Mouse (Mus musculus) midbrain, embryonic 16.5 days (tissue): ENCODE data around the gene Larp6. TPM values are rescaled to one million over a fixed set of nuclear protein-coding genes. Genes with fewer than 3 reads are reported as not detected.

Experiments used
- ATAC-seq: fragments of 200-750 bp; cut with Nextera tagmentation; 2 replicates; pipeline ENCODE4 v1.8.0; 2017; ENCODE audit warnings: moderate TSS enrichment
- H3K27ac ChIP-seq: fragments of 300-500 bp; sonication (generic); 2 replicates; pipeline ENCODE4 v1.5.1; 2014; ENCODE audit warnings: mild to moderate bottlenecking, low read length, mixed read lengths
- H3K27me3 ChIP-seq: fragments of 300-500 bp; sonication (generic); 2 replicates; pipeline ENCODE4 v1.6.1; 2014; ENCODE audit warnings: low read depth, low read length, mixed read lengths; ENCODE audit not compliant: control insufficient read depth, insufficient read depth
- H3K36me3 ChIP-seq: fragments of 300-500 bp; sonication (generic); 2 replicates; pipeline ENCODE4 v1.6.1; 2014; ENCODE audit warnings: mild to moderate bottlenecking, low read length, moderate library complexity, mixed read lengths; ENCODE audit not compliant: control insufficient read depth, insufficient read depth
- H3K4me1 ChIP-seq: fragments of 300-500 bp; sonication (generic); 2 replicates; pipeline ENCODE4 v1.6.1; 2014; ENCODE audit warnings: mild to moderate bottlenecking, low read length, mixed read lengths; ENCODE audit not compliant: control insufficient read depth, insufficient read depth
- H3K4me2 ChIP-seq: fragments of 300-500 bp; sonication (generic); 2 replicates; pipeline ENCODE4 v1.6.1; 2014; ENCODE audit warnings: mild to moderate bottlenecking, low read length, mixed read lengths
- H3K4me3 ChIP-seq: fragments of 300-500 bp; sonication (generic); 2 replicates; pipeline ENCODE4 v1.5.1; 2014; ENCODE audit warnings: low read depth, mild to moderate bottlenecking, low read length, moderate library complexity, mixed read lengths
- H3K9ac ChIP-seq: fragments of 300-500 bp; sonication (generic); 2 replicates; pipeline ENCODE4 v1.6.1; 2014; ENCODE audit warnings: low read depth, low read length, mixed read lengths
- H3K9me3 ChIP-seq: fragments of 300-500 bp; sonication (generic); replicated peaks from 2 replicates; pipeline ENCODE4 v1.6.1; 2014; ENCODE audit warnings: mild to moderate bottlenecking, low read length, mixed read lengths; ENCODE audit not compliant: control insufficient read depth, poor library complexity, severe bottlenecking
- WGBS: fragments of 180-500 bp; shearing (Covaris S2); extraction: QIAGEN DNeasy Blood & Tissue Kit; methylation state at CpG from one replicate; pipeline ENCODE4 v1.1.7; 2014; 5-methylcytosine and 5-hydroxymethylcytosine counted together
- polyA plus RNA-seq: library from polyadenylated mRNA; unstranded; fragments of >200 nt; fragmentation: Nextera tagmentation; extraction: Ambion mirVana; gene quantifications from 2 replicates; pipeline ENCODE4 v1.2.1, GENCODE M21; 2015

Gene Larp6
- polyA plus RNA-seq, 1 experiment from 2014 or later: 22.9 TPM

DNA sequence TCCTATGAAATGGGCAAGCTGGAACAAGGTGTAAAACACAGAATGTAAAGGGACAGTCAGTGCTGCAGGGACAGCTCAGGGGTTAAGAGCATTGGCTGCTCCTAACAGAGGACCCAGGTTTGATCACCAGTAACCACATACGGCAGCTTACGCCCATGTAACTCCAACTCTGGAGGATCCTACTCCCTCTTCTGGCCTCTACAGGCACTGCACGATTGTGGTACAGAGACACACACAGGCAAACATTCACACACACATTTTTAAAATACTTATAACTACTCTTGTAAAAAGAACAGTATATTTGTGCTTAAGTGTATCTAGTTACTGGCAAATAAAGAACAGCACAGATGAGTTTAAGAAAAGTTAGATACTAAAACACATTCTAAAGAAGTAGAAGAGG is 31.8 kb upstream of the Larp6 start:
- peaks cover 42% of the 10 kb centered on the region for H3K36me3 ChIP-seq
- 90% methylated on average over 3 of the region's 3 CpGs for WGBS

DNA sequence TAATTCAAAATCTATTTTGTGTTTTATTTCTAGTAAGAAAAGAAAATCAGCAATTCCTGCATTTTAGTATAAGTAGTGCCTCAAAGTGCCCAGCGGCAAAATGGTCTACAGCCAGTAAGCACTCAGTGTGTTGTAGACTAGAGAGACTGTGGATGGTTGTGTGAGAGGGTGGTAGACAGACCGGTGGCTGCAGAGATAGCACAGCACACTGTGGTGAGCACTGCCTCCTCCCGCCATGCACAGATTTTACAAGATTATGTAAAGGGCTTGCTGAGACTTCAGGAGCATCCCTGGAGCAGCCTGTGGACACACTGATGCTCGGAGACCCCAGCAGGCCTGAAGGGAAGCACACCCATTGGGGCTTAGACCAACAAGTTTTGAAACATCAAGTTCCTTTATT is 30.0 kb upstream of the Larp6 start:
- H3K4me3 ChIP-seq: no peak overlapping the region
- no peaks in the 10 kb centered on the region for H3K27me3 ChIP-seq
- H3K9me3 ChIP-seq: no peaks in the 10 kb centered on the region
- H3K4me2 ChIP-seq: no peak overlapping the region
- 92% methylated on average over 4 of the region's 4 CpGs for WGBS
- peaks cover 33% of the 10 kb centered on the region for H3K36me3 ChIP-seq
- H3K4me1 ChIP-seq: peaks cover 20% of the 10 kb centered on the region
- ATAC-seq: no peak
- H3K9ac ChIP-seq: no peak overlapping the region
- no peak overlapping the region for H3K27ac ChIP-seq

More for the DNA sequence above, 31.8 kb upstream of the Larp6 start:
- Histone ChIP-seq H3K4me2 (no peak overlapping the region), H3K27ac (no peak overlapping the region), H3K9me3 (no peaks in the 10 kb centered on the region), H3K9ac (no peak overlapping the region), H3K4me3 (no peak overlapping the region), H3K27me3 (no peaks in the 10 kb centered on the region), H3K4me1 (peaks cover 15% of the 10 kb centered on the region)
- no peak for ATAC-seq

- Histone ChIP-seq H3K4me2 (peak overlapping the region; percentile 66), H3K9ac (peak overlapping the region; percentile 64), H3K27me3 (no peaks in the 10 kb centered on the region), H3K4me3 (peak overlapping the region; percentile 57), H3K9me3 (no peaks in the 10 kb centered on the region), H3K36me3 (peaks cover 9% of the 10 kb centered on the region), H3K27ac (peak overlapping the region; percentile 98), H3K4me1 (peaks cover 23% of the 10 kb centered on the region)
- peak; percentile 86 for ATAC-seq
- 0% methylated on average over 7 of the region's 7 CpGs for WGBS
Observed at GRCm38 (mm10) chr9:60687415-60687814, 25.4 kb upstream of the Larp6 start.

DNA sequence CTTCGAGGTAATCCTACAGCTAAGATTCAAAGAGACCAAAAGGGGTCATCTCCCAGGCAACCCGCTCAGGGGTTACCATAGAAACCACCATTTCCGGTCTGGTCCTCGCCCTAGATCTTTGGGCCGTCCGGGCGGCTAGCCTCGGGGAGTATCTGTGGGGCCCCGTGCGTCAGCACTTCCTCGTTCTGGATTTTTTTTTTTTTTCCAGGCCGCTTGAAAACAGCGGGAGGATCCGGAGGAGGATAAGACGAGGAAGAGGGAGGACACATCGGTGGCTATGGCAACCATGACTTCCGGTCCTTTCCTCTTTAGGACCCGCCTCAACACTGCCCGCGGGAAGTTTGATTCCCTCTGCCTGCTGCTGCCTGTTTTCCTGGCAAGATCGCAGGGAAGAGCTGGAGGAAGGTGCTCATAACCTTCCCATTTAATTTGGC is 24.9 kb upstream of the Larp6 start, which contains the start of gene Lrrc49:
Gene Lrrc49 (minus strand): TSS at position 268 of the 434 bp plus-strand sequence.
- H3K4me2 ChIP-seq: peak within 1 kb of the TSS; percentile 66
- H3K27ac ChIP-seq: peak within 1 kb of the TSS; percentile 98
- peaks cover 6% of the 10 kb centered on the region; the same call in 1 of the 2 replicates for H3K36me3 ChIP-seq
- H3K9ac ChIP-seq: peak within 1 kb of the TSS; percentile 64
- under 1% methylated on average over 20 of the region's 21 CpGs for WGBS
- H3K9me3 ChIP-seq: no peaks in the 10 kb centered on the region
- peaks cover 23% of the 10 kb centered on the region for H3K4me1 ChIP-seq
- peak; percentile 97 for ATAC-seq
- peak within 1 kb of the TSS; percentile 57 for H3K4me3 ChIP-seq
- H3K27me3 ChIP-seq: no peaks in the 10 kb centered on the region

GRCm38 (mm10) chr9:60692624-60693023 is 20.2 kb upstream of the Larp6 start:
- H3K27ac ChIP-seq: no peak overlapping the region
- no peaks in the 10 kb centered on the region for H3K27me3 ChIP-seq
- WGBS: 75% methylated on average over 4 of the region's 4 CpGs
- no peak overlapping the region for H3K4me3 ChIP-seq
- no peak overlapping the region for H3K4me2 ChIP-seq
- no peaks in the 10 kb centered on the region for H3K36me3 ChIP-seq
- ATAC-seq: no peak
- H3K9ac ChIP-seq: no peak overlapping the region
- H3K4me1 ChIP-seq: peaks cover 4% of the 10 kb centered on the region
- no peaks in the 10 kb centered on the region for H3K9me3 ChIP-seq

DNA sequence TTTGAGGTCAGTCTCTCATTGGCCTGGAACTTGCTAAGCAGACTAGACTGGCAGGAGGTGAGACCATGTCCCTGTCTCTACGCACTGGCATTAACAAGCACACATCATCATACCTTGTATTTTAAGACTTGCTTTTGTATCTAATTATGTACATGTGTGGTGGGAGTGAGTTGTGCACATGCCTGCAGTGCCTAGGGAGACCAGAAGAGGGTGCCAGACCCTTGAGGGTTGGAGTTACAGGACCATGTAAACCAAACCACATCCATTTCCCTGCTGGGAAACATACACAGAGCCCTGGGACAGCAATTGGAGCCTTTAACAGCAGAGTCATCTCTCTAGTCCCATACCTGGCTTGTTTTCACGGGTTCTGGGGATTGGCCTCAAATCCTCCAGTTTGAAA is 18.8 kb upstream of the Larp6 start:
- Histone ChIP-seq H3K27ac (no peak overlapping the region), H3K9ac (no peak overlapping the region), H3K4me1 (no peaks in the 10 kb centered on the region), H3K36me3 (no peaks in the 10 kb centered on the region), H3K4me3 (no peak overlapping the region), H3K9me3 (no peaks in the 10 kb centered on the region), H3K27me3 (no peaks in the 10 kb centered on the region), H3K4me2 (no peak overlapping the region)
- no peak for ATAC-seq
- whole genome bisulfite sequencing: 72% methylated on average over 2 of the region's 2 CpGs

DNA sequence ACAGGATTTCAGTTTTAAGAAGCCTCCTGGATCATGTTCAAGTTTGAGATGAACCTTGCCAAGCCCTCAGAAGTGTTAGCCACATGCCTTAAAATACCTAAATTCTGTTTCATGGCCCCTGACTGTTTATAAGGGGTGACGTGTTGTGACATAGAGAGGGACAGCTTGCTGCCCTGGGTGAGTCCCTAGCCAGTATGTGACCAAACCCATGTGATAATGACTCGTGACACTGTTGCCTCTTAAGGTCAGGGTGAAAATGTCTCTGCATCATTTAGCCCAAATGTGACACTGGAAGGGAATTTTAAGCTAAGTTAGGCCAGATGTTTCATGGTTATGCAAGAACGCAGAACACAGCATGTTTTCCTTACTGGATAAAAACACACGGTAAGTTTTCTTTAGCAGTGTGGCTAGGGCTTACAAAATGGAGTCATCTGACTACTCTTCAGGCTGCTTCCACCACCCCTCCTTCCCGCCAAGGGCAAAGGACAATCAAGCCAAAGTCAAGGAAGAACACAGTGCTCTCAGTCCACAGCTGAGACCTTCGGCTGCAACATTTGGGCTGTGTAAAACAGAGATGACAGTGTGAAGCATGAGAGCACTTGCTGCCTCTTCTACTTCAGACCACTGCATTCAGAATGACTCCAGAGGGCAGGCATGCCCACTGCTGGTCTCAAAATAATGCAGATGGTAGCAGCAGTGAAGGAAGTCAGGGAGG is 16.4 kb upstream of the Larp6 start:
- H3K9me3 ChIP-seq: no peaks in the 10 kb centered on the region
- no peaks in the 10 kb centered on the region for H3K27me3 ChIP-seq
- no peak overlapping the region for H3K4me3 ChIP-seq
- H3K9ac ChIP-seq: no peak overlapping the region
- H3K4me1 ChIP-seq: no peaks in the 10 kb centered on the region; the same call in 1 of the 2 replicates
- no peak for ATAC-seq
- no peak overlapping the region for H3K4me2 ChIP-seq
- no peak overlapping the region for H3K27ac ChIP-seq
- H3K36me3 ChIP-seq: no peaks in the 10 kb centered on the region
- WGBS: 80% methylated on average over 6 of the region's 6 CpGs

GRCm38 (mm10) chr9:60699581-60700231 is 13.1 kb upstream of the Larp6 start:
- 71% methylated on average over 18 of the region's 18 CpGs for WGBS
- Histone ChIP-seq H3K27ac (no peak overlapping the region), H3K4me1 (no peaks in the 10 kb centered on the region; the same call in 1 of the 2 replicates), H3K36me3 (no peaks in the 10 kb centered on the region), H3K9ac (no peak overlapping the region), H3K4me2 (0 out of 2 replicates have a peak overlapping the region, but pooled peaks have one; percentile 14), H3K27me3 (no peaks in the 10 kb centered on the region), H3K9me3 (no peaks in the 10 kb centered on the region), H3K4me3 (no peak overlapping the region)
- ATAC-seq: no peak

GRCm38 (mm10) chr9:60707594-60707993 is 5.2 kb upstream of the Larp6 start:
- no peaks in the 10 kb centered on the region for H3K9me3 ChIP-seq
- WGBS: 94% methylated on average over 2 of the region's 2 CpGs
- no peaks in the 10 kb centered on the region for H3K36me3 ChIP-seq
- H3K27ac ChIP-seq: no peak overlapping the region
- H3K4me1 ChIP-seq: peaks cover 7% of the 10 kb centered on the region
- no peaks in the 10 kb centered on the region for H3K27me3 ChIP-seq
- ATAC-seq: no peak
- no peak overlapping the region for H3K4me2 ChIP-seq
- H3K9ac ChIP-seq: no peak overlapping the region
- H3K4me3 ChIP-seq: no peak overlapping the region
